Mouse (Mus musculus) cortical plate, adult 2 months (tissue): ENCODE measurements around the gene Slc41a2.

Experiments
- CTCF ChIP-seq: fragments of 200-500 bp; IDR thresholded peaks from 2 replicates; pipeline ENCODE4 v1.5.1; 2011; ENCODE audit warnings: mild to moderate bottlenecking, control low read depth, low read length; ENCODE audit not compliant: insufficient read depth; ENCODE audit errors: extremely low read depth
- POLR2A ChIP-seq: fragments of 200-500 bp; IDR thresholded peaks from 2 replicates; pipeline ENCODE4 v1.6.1; 2011; ENCODE audit warnings: mild to moderate bottlenecking, low read length, control low read depth; ENCODE audit not compliant: insufficient read depth; ENCODE audit errors: extremely low read depth

- TF ChIP-seq POLR2A (no peak), CTCF (no peak)
Measured at GRCm38 (mm10) chr10:83286399-83286798, 51.3 kb downstream of the Slc41a2 start.
